Mouse (Mus musculus): ENCODE results near the gene Ctsk.

DNA sequence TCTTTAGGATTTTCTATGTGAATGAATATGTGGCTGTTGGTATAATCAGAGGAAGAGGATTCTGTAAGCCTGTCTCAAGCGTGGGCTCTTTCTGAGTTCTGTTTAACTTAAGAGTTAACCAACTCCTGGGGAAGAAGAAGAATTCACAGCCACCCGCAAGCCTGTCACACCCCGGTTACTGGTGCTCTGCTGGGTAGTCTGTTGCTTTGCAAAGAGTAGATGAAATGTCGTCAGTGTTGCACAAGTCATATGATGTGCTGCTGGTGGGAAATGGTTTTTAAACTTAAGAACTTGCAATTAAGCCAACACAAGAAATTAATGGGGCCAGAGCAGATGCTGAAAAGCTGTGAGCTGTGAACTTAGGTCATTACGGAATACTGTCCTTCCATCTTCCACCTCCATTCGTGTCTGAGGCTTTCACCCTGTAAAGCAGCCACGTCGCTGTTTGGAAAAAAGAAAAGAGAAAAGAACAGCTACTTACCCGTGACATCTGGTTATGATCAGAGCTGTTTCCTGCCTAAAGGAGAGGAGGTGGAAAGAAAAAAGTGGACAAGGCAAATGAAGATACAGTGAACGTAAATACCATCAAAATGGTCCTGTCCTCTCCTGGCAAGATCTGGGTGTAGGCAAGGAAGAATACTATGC is 562 bp downstream of the Ctsk start:
- TF ChIP-seq CTCF (IDR thresholded peaks at IDR 0.05; ENCODE audit: insufficient read depth, low read depth, low read length) (no peak), POLR2A (IDR thresholded peaks at IDR 0.05; ENCODE audit: insufficient read depth, low read depth, low read length) (no peak)
